Mouse (Mus musculus) MN1 (cell line): ENCODE results near the gene Ppp1r1c.
A peak's percentile ranks its signal among the peaks of the same experiment; 100 is the strongest.

ENCODE experiments used
- DNase-seq: peaks from one replicate; pipeline ENCODE4 v3.0.0-alpha.2; 2016; ENCODE audit warnings: low spot score

Gene Ppp1r1c

GRCm38 (mm10) chr2:79865275-79865999 is 157.9 kb downstream of the Ppp1r1c start:
- DNase-seq: peak; percentile 53
